Mouse (Mus musculus) gastrocnemius, postnatal 14 days (tissue): ENCODE data around the gene Olfr1080. TPM values are rescaled to one million over a fixed set of nuclear protein-coding genes. Genes with fewer than 3 reads are reported as not detected.
"Not testable (repeated sequence)": the region's sequence is repeated elsewhere in the genome, so short reads cannot be mapped to it uniquely, and the experiment has no call there.

Source experiments
- DNase-seq: peaks from one replicate; pipeline ENCODE4 v3.0.0; 2021; ENCODE audit warnings: mixed read lengths
- intact Hi-C: fragments of 180-260 bp; cut with DNase I; formaldehyde crosslinking; loops from one replicate; pipeline ENCODE4 v1.15.1; 2025; ENCODE audit warnings: low total_unique reads
- long read RNA-seq, 2 experiments: library from polyadenylated mRNA; stranded (forward); transcript quantifications; one replicate each; pipeline ENCODE4 v2.0.0; 2021
- total RNA-seq, 2 experiments: library from RNA; stranded (reverse); gene quantifications; 2 replicates each; pipeline ENCODE4 v1.2.3; 2021

The Olfr1080 gene
- total RNA-seq, result not detected
- long read RNA-seq, experiment 1, result 0 reads
- long read RNA-seq, experiment 2, result 0 reads

- DNase-seq, intact Hi-C loops: not testable (repeated sequence)
Measured at GRCm38 (mm10) chr2:86558135-86558534, at the start of gene Olfr1080. Gene Olfr1080 (minus strand): TSS chr2:86558235.

DNA sequence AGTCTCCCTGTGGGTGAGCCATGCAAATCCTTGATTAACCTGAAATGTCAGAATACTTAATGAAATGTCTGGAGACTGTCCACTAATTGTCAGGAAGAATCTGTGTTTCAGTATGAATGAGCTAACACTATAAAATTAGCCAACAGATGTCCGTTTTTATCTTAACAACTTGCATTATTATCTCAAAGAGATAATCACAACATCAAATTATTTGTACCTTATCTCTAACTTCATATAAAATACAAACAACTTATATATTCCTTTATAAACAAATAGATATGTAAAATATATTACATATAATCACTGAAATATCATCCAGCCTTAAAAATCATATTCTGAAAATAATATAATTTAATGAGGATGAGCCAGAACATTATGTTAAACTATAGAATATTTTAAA is 40.8 kb upstream of the Olfr1080 start, which contains the start of gene Olfr1082:
Gene Olfr1082, minus strand, starts transcription at position 101 of the 400 bp plus-strand sequence.
- intact Hi-C loops, DNase-seq: not testable (repeated sequence)

GRCm38 (mm10) chr2:86542380-86542779 is 15.7 kb downstream of the Olfr1080 start, which contains the start of gene Olfr1079:
Gene Olfr1079 (minus strand): TSS chr2:86542480.
- no peak for DNase-seq
- intact Hi-C loops, result no loop called here

DNA sequence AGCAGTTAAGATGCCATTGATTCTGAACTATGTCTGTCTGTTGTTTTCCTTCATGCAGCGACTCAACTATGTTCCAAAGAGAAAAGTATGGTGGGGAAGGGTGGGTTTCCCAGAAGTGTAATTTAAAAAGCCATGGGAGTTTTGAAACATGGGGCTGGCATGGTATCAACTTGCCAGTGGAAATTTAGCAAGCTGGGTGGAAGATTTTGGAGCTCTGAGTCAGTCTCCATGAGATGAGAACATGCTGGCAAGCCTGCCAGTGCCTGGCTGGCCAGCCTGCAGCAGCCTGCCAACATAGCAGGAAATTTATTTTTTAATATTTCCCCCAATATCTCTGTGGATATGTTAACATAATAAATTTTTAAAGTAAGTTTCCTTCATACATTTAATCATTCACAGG is 27.0 kb downstream of the Olfr1080 start:
- DNase-seq, result no peak
- intact Hi-C loops, result no loop called here

GRCm38 (mm10) chr2:86508161-86508560 is 49.9 kb downstream of the Olfr1080 start, which contains the start of gene Olfr1076:
Gene Olfr1076 (plus strand): TSS chr2:86508461.
- DNase-seq, result no peak

More at GRCm38 (mm10) chr2:86508161-86508560, 49.9 kb downstream of the Olfr1080 start, which contains the start of gene Olfr1076:
- intact Hi-C loops, result no loop called here

Other genes with a start within 250 kb of the Olfr1080 start
- gene Olfr1053, start 243.0 kb downstream of the Olfr1080 start, total RNA-seq, result not detected
- gene Olfr1054, start 222.8 kb downstream of the Olfr1080 start, total RNA-seq, result not detected
- not detected for gene Olfr1055, start 208.0 kb downstream of the Olfr1080 start, total RNA-seq
- not detected for gene Olfr1056, start 195.8 kb downstream of the Olfr1080 start, total RNA-seq
- gene Olfr1057, start 179.8 kb downstream of the Olfr1080 start, total RNA-seq, result not detected
- not detected for gene Olfr1058, start 169.7 kb downstream of the Olfr1080 start, total RNA-seq
- gene Olfr1061, start 144.2 kb downstream of the Olfr1080 start, total RNA-seq, result not detected
- not detected for gene Olfr1062, start 131.5 kb downstream of the Olfr1080 start, total RNA-seq
- gene Olfr1065, start 107.6 kb downstream of the Olfr1080 start, total RNA-seq, result not detected
- not detected for gene Olfr1066, start 102.0 kb downstream of the Olfr1080 start, total RNA-seq
- not detected for gene Olfr228, start 70.8 kb downstream of the Olfr1080 start, total RNA-seq
- gene Olfr1076, start 49.8 kb downstream of the Olfr1080 start, total RNA-seq, result not detected
- not detected for gene Olfr1079, start 15.8 kb downstream of the Olfr1080 start, total RNA-seq
- not detected for gene Olfr1082, start 40.7 kb upstream of the Olfr1080 start, total RNA-seq
- not detected for gene Olfr1084, start 81.5 kb upstream of the Olfr1080 start, total RNA-seq
- gene Olfr1085, start 103.8 kb upstream of the Olfr1080 start, total RNA-seq, result not detected
- not detected for gene Olfr1086, start 121.9 kb upstream of the Olfr1080 start, total RNA-seq
- gene Olfr1087, start 140.2 kb upstream of the Olfr1080 start, total RNA-seq, result not detected
- not detected for gene Olfr1089, start 175.5 kb upstream of the Olfr1080 start, total RNA-seq
- gene Olfr1090, start 200.8 kb upstream of the Olfr1080 start, total RNA-seq, result not detected
- not detected for gene Olfr1093, start 224.2 kb upstream of the Olfr1080 start, total RNA-seq